Mouse (Mus musculus): ENCODE data around the gene Ano4. TPM values are rescaled to one million over a fixed set of nuclear protein-coding genes. Genes with fewer than 3 reads are reported as not detected.

Ano4 gene
- total RNA-seq, 4 experiments from 2014 or later, result 0.56 to 1.9 (median 1.3) TPM

DNA sequence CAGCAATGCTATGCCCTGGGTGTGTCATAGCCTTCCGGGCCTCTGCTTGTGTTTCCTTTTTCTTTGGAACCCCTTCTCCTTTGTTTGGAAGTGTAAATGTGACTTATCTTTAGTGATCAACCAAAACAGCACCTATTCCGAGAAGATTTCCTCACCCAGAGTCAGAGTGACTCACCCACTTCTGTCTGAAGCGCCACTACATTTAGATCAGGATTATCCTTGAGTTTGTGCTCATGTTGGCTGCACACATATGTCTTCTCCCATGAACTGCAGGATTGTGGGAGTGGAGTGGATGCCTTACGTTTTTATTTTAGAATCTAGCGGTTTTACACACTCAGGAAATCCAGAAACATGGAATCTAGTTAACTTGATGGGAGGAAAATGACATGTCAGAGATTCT lies 383.8 kb downstream of the Ano4 start:
- DNase-seq (ENCODE audit: low spot score in 2 of 2), result no peak

DNA sequence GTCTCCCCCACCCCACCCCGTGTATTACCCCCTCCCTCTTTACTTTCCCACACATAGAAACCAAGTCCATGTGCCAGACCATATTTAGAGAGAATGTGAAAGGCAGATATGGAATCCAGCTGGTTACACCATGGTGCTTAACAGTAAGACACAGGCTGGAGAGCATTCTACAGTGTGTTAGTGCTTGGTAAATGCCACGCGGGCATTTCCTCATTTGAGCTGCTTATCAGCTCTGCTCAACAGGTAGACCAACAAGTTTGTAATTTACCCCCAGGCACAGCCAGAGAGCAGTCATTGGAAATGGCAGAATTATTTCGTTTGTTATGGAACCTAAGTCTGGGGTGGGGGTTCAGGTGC lies 394.3 kb downstream of the Ano4 start:
- DNase-seq (ENCODE audit: low spot score in 2 of 2), result no peak

DNA sequence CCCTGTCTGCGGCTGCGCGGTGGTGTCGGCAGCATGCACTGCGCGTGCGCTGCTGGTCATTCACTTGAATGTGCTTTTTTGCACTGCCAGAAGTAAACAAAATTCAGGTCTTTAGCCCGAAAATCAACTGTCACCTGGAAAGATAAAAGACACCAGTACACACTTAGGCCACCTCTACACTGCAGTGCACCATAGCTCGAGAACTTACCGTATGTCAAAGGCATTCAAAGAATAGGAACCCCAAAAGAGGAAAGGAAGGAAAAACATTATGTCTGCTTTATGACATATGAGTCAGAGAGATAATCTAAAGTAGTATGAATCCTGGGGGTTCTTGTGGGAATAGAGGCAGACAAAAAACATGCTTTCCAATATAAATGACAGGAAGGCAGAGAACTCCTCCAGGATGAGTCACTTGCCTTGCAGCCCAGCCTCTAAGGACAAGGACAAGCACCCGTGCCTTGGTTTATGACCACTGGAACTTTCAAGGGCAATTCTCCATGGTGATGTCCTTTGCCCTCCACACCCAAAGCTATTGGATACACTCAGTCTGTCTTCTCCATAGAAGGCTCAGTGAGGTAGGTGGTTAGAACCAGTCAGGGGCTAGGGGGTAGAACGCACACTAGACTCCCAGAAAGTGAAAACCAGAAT lies 394.8 kb downstream of the Ano4 start:
- DNase-seq (ENCODE audit: low spot score in 2 of 2), result no peak

Other genes with a start within 250 kb of the Ano4 start
- gene Gas2l3, start 99.2 kb upstream of the Ano4 start, total RNA-seq (2022), result 1 to 10 TPM in 2 of 4 experiments, under 1 TPM in 2; 0.53 to 1.6 (median 1.1) TPM
- gene Nr1h4, start 188.8 kb upstream of the Ano4 start, total RNA-seq (2022), result under 1 TPM in 1 of 4 experiments, not detected in 3; 0.19 TPM

Measured in gastrocnemius, adult 8-10 months (tissue).